Mouse (Mus musculus): ENCODE measurements around the gene Olfr1394.
"Not testable (repeated sequence)": the region's sequence is repeated elsewhere in the genome, so short reads cannot be mapped to it uniquely, and the experiment has no call there.

The Olfr1394 gene

GRCm38 (mm10) chr11:49154077-49154476, at the start of gene Olfr1394:
Olfr1394 (plus strand) TSS chr11:49154377.
- no peak for DNase-seq (ENCODE audit: low spot score)

DNA sequence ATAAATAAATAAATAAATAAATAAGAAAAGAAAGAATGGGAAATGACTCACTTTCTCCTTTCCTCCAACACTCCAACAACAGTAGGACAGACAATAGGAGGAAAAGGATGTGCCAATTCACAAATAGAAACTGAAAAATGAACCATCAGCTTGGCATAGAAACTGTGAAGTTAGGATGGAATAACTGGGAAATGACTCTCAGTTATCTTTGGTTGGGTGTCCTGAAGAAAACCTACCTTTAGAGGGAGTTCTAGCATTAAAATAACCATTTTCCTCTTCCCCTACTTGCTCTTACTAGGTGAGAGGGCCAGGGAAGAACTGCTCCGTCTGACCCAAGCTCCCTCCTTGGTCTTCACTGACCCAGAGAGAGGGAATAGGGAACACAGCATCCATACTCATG, 48.4 kb upstream of the Olfr1394 start:
- DNase-seq (ENCODE audit: low spot score): no peak

- no peak for DNase-seq (ENCODE audit: low spot score)
Measured at GRCm38 (mm10) chr11:49107650-49108537, 46.3 kb upstream of the Olfr1394 start.

GRCm38 (mm10) chr11:49108833-49109232, 45.3 kb upstream of the Olfr1394 start:
- DNase-seq (ENCODE audit: low spot score): no peak

DNA sequence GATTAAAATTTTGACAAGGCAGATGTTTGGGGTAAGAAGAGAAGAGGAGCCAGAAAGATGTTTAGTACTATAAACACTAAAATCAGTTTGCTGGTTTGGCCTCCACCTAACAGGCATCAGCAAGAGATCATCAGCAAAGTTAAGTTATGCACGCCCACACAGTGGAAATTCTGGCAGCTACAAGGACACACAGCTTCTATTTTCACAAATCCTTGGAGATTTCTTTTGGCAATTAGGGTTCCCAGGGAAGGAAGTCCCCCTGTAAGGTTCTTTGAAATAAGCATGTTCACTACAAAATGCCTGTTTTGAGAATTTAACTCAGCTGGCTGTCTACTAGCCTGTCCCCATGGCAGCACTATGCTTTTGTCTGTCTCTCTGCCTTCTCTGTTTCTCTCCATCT, 43.2 kb upstream of the Olfr1394 start:
- DNase-seq (ENCODE audit: low spot score): no peak

DNA sequence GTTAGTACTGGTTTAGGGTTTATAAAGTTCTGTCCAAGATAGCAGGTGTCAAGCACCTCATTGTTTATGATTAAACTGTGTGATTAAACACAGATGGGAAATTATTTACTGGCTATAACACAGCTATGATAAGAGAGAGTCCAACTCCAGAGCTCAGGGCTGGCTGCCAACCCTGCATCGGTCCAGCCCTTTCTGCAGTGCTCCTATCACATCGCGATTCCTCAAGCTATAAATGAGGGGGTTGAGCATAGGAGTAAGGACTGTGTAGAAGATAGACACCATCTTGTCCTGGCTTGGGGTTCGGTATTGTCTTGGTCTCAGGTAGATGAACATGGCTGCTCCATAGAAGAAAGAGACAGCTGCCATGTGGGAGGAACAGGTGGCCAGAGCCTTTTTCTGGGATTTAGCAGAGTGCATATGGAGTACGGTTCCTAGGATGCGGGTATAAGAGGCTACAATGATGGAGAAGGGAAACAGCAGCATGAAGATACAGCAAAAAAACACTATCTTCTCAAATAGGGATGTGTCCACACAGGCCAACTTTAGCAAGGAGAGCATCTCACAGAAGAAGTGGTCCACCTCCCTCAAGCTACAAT, 41.5 kb upstream of the Olfr1394 start:
- no peak for DNase-seq (ENCODE audit: low spot score)

- DNase-seq (ENCODE audit: low spot score): no peak
Measured at GRCm38 (mm10) chr11:49114158-49114557, 40.0 kb upstream of the Olfr1394 start.

DNA sequence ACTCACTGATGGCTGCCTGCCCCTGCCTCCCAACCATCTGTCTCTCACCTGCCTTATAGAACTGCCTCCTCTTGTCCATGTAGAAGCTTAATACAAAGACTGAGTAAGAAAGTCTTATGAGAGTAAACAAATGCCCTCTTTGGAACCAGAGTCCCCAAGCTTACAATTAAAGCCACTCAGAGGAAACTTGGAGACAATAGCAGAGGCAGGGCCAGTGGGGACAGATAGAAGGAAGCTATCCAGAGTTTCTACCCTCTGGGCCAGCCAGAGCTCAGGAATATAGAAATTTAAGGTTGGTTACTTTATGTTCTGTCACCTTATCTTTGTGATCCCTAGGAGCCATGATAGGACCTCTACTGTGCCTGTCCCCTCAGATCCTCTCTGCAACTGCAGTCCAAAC, 39.4 kb upstream of the Olfr1394 start, which contains the start of gene Olfr1396:
Gene Olfr1396, minus strand, starts transcription at position 101 of the 400 bp plus-strand sequence.
- DNase-seq (ENCODE audit: low spot score): no peak

DNA sequence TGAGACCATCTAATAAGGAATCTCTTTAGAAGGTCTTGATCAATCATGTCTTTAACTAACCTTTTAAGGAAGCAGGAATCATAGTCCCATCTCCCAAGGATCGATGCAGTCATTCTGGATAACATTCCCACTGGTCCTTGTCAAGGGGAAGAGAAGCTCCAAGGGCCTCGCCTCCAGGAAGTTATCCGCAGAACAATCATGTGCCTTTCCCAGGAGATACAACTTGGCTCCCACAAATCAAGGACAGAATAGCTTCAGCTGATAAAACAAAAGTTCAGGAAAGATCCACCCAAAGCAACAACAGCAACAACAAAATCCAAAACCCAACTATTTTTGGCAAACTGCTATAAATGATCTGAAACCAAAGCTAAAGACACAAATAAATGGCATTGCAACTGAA, 34.5 kb upstream of the Olfr1394 start:
- no peak for DNase-seq (ENCODE audit: low spot score)

DNA sequence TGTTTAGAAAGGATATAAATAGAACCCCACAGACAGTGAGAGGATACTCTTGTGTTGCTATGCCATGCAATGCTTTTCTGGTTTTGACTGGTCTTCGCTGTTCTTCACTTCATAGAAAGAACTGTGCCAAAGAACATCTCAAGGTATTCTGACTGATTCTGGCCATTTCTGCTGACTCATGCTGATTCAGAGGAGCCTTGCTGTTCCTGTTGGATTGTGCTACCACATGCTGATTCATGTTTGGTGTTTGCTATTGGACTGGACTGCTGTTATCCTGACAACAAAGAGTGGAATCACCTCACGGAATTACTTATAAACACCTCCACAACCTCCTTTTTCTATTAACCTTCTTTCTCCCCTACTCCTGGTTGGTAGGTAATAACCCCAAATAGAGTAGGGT, 30.0 kb upstream of the Olfr1394 start:
- no peak for DNase-seq (ENCODE audit: low spot score)

DNA sequence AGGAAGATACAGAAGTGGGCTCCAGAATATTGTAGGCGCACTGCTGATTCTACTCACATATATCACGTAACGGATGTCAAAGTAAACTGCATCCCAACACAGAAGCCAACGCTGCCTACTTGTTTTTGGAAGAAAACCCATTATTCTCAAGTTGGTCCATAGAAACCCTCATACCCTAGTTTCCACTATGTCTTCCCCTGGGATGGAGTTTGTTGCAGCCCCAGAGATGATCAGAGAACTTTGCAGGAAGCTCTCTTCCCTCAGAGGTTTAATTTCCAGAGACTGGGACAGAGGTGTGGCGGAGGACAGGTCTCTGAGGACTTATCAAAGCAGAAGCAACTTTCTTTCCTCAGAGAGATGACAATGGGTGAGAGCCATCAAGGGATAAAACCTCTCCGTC, 12.2 kb upstream of the Olfr1394 start, which contains the start of gene Olfr1395:
Gene Olfr1395, plus strand, starts transcription at position 301 of the 400 bp plus-strand sequence.
- DNase-seq (ENCODE audit: low spot score): no peak

DNA sequence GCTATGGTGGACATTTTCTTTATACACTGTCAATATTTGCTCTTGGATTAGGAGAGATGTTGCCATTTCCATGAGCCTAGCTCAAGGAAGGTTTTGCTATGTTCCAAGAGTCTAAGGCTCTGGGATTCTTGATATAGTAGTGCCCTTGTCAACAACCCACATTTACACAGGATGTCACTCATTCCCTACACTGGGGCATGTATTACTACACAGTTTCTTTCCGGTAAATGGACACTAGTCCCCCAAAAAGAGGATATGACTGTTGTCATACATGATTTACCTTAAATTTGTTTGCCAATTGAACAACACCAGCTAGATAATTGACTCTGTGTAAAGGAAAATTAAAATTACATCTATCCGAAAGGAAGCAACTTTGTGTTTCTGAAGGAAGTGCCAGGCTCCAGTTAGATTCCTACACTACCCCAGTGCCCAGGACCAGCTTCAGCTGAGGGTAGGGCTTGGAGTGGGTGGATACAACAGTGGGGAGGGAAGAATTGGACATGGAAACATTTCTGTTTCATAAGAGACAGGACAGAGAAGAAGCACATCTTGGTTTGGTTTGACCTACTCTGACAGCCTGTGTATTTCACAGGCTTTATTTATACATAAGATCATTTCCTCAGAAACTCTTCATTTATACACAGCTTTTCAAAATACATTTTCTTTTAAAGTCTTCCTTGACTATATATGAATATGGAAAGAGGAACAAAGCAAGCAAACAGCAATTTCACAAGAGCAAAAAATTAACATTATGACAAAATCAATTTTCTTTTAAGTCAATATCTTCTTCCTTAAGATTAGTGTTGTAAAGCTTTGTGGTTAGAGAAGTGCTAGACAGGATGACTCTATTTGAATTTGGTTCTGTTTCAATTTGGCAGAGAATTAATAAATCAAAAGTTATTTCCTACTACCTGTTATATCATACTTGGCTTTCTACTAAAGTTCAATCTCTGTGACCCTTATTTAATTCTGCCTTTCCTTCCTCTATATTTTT, 2.9 kb downstream of the Olfr1394 start:
- DNase-seq (ENCODE audit: low spot score): no peak

DNA sequence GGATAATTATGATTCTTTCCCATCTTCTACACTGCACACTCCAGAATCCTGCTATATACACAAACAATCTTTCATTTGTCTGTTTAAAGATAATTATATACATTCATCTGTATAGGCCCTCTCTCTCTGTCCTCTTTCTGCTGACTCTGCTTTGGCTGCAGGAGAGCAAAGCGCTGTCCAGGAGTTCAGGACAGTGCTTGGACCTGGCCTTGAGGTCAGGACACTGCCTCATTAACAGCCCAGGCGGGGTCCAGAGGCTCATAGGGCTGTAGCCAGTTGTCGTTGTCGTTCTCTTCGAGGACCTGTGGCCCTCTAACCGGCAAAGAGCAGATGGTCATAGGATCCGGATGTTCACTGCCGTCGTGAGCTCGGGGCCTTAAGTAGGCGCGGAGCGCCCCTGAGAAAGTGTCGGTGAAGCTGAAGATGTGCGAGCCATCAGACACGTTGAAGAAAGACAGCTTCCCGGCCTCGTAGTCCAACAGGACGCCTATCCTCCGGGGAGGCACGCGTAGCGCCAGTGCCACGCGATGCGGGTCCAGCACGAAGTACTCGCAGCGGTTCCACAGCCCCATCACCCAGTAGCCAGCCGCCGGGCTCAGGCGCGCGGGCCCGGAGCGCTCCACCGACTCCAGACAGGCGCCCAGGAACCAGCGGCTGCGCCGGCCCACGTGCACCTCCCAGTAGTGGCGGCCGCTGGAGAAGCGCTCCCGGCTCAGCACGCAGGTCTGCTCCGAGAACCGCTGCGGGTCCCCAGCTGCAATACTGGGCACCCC, 14.8 kb downstream of the Olfr1394 start:
- DNase-seq (ENCODE audit: low spot score): peak; percentile 22

- no peak for DNase-seq (ENCODE audit: low spot score)
Measured at GRCm38 (mm10) chr11:49170576-49170975, 16.4 kb downstream of the Olfr1394 start.

- no peak for DNase-seq (ENCODE audit: low spot score)
Measured at GRCm38 (mm10) chr11:49175345-49175744, 21.2 kb downstream of the Olfr1394 start.

GRCm38 (mm10) chr11:49176047-49176779, 22.0 kb downstream of the Olfr1394 start:
- DNase-seq (ENCODE audit: low spot score): not testable (repeated sequence)

- DNase-seq (ENCODE audit: low spot score): no peak
Measured at GRCm38 (mm10) chr11:49183172-49183571, 29.0 kb downstream of the Olfr1394 start.

GRCm38 (mm10) chr11:49186452-49186851, 32.3 kb downstream of the Olfr1394 start:
- no peak for DNase-seq (ENCODE audit: low spot score)

DNA sequence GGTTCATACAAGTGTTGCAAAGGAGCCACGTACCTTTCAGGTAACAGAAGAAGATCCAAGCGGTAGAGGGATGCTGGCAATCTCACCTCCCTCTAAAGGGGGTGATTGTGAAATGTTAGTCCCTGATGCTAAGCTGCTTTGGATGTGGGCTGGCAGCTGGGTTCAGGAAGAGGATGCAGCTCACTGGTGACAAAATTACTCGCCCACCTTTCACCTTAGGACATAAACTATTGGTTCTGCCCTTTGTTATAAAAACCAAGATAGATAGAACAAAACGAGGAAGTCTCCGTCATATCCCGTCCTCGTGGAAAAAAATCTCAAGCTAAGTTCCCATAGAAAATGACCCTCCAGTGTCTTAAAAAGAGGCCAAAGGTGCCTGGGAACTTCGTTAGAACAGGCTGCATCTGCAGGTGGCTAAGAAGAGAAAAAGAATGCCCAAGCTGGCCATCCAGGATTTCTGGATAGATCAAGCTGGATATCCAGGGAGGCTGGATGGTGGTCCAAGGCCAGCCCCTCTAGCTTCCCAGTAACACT, 32.8 kb downstream of the Olfr1394 start, which contains the start of gene Btnl9:
Gene Btnl9, minus strand, starts transcription at position 205 of the 534 bp plus-strand sequence.
- no peak for DNase-seq (ENCODE audit: low spot score)

- no peak for DNase-seq (ENCODE audit: low spot score)
Measured at GRCm38 (mm10) chr11:49187701-49188100, 33.5 kb downstream of the Olfr1394 start.

All from testis, postnatal 14 days (tissue).